Comparison of ENCODE assay signal across 10 mouse cellular contexts in genomic region chr5:43328579-43328978, GRCm38 (mm10).
DNase-seq lines count a peak whose midpoint lies in the region; ATAC-seq and TF ChIP-seq lines count a peak whose summit lies in the region.
"Had no signal": no experiment of that assay in that cellular context is flagged by ENCODE, and none has a peak within 500 bp of the region (broad histone marks: within the 10 kb centered on the region; RNA-seq: fewer than 3 reads in every experiment).

No protein-coding gene starts in this region.

- no peaks in the 10 kb centered on the region for H3K9me3 ChIP-seq in heart, embryonic 13.5 days
- H3K9me3 ChIP-seq in lung, embryonic 15.5 days, result no peaks in the 10 kb centered on the region

- no peak overlapping the region for H3K9ac ChIP-seq in heart, embryonic 13.5 days
- no peak overlapping the region for H3K9ac ChIP-seq in lung, embryonic 15.5 days

- no peak for ATAC-seq in heart, embryonic 13.5 days (ENCODE audit: extremely low read depth, insufficient number of reproducible peaks, low FRiP score, low TSS enrichment)
- ATAC-seq in lung, embryonic 15.5 days (ENCODE audit: borderline replicate concordance, extremely low read depth, low FRiP score, low TSS enrichment), result peak; percentile 64; the same call in 1 of the 2 replicates

- no peaks in the 10 kb centered on the region for H3K36me3 ChIP-seq in heart, embryonic 13.5 days
- H3K36me3 ChIP-seq in lung, embryonic 15.5 days, result no peaks in the 10 kb centered on the region

- H3K27me3 ChIP-seq in heart, embryonic 13.5 days (replicated peaks), result no peaks in the 10 kb centered on the region
- H3K27me3 ChIP-seq in lung, embryonic 15.5 days, result no peaks in the 10 kb centered on the region

- WGBS in heart, embryonic 13.5 days, result 37% methylated on average over 4 of the region's 4 CpGs
- WGBS in lung, embryonic 15.5 days, result 10% methylated on average over 4 of the region's 4 CpGs
- WGBS in lung, adult 2 months, result 18% methylated on average over 4 of the region's 4 CpGs

- TF ChIP-seq CTCF in lung, adult 2 months (IDR thresholded peaks at IDR 0.05; ENCODE audit: insufficient read depth, low read length), result no peak

- no peak for DNase-seq in heart, adult 8-10 months (ENCODE audit: low spot score)
- no peak for DNase-seq in lung, adult 2 months
- DNase-seq in frontal cortex, adult 2 months (ENCODE audit: extremely low spot score in 1 of 2, low spot score in 1 of 2), result peak; percentile 29 to 63
- DNase-seq in right cerebral cortex, postnatal 14 days, result peak; percentile 60
- no peak for DNase-seq in spleen, postnatal 36 days (ENCODE audit: low spot score in 2 of 2)
- no peak for DNase-seq in gastrocnemius, postnatal 10 days
- DNase-seq: heart, adult 18-20 months; thymus, adult 2 months had no signal

- H3K27ac ChIP-seq in heart, embryonic 13.5 days (replicated peaks), result peak overlapping the region; percentile 13; the same call in 1 of the 2 replicates
- H3K27ac ChIP-seq in lung, embryonic 15.5 days, result no peak overlapping the region

- H3K4me3 ChIP-seq in heart, embryonic 13.5 days, result no peak overlapping the region
- no peak overlapping the region for H3K4me3 ChIP-seq in lung, embryonic 15.5 days
- H3K4me3 ChIP-seq in lung, adult 2 months (replicated peaks; ENCODE audit: extremely low read depth, low read depth, low read length), result no peak overlapping the region

- H3K4me1 ChIP-seq in heart, embryonic 13.5 days, result peaks cover 15% of the 10 kb centered on the region
- H3K4me1 ChIP-seq in lung, embryonic 15.5 days, result peaks cover 8% of the 10 kb centered on the region
- no peaks in the 10 kb centered on the region for H3K4me1 ChIP-seq in lung, adult 2 months (ENCODE audit: control insufficient read depth, insufficient read depth, low read length)

- TF ChIP-seq POLR2A in lung, adult 2 months (IDR thresholded peaks at IDR 0.05; ENCODE audit: borderline replicate concordance, extremely low read depth, low read depth, low read length), result no peak

- H3K4me2 ChIP-seq in heart, embryonic 13.5 days, result no peak overlapping the region
- H3K4me2 ChIP-seq in lung, embryonic 15.5 days, result no peak overlapping the region

Comparison
In these comparisons a context has a peak if more than half of its experiments do, and no peak if none do; other contexts are left out.
1. DNase-seq: peak in frontal cortex, adult 2 months (2 of 2) and right cerebral cortex, postnatal 14 days (single experiment); none in heart, adult 8-10 months (single experiment), lung, adult 2 months (single experiment), spleen, postnatal 36 days (0 of 2) and gastrocnemius, postnatal 10 days (single experiment).